Mouse (Mus musculus): Measurements from ENCODE around the gene Ttc9b.
A peak's percentile ranks its signal among the peaks of the same experiment; 100 is the strongest.

Ttc9b gene

DNA sequence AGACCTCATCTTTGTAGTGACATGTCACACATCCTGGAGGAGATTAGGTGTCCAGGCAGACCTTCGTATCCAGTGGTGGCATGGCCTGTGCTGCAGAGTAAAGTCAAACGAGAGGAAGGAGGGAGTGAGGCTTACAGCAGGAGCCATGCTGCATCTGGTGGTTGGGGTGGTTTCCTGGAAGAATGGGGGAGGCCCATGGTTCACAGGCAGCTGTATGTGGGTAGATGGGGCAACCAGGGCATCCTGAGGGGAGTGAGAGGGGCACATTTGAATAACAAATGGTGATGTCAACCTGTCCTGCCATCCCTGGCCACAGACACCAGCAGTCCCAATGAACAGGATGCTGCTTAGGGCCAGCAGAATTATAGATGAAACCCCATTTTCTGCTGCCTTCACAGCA lies 44.0 kb upstream of the Ttc9b start:
- Histone ChIP-seq H3K4me1 (replicated peaks; ENCODE audit: low read depth, low read length) (peaks cover 54% of the 10 kb centered on the region), H3K36me3 (ENCODE audit: insufficient read depth, low read length) (peaks cover 81% of the 10 kb centered on the region), H3K9me3 (ENCODE audit: low read length) (no peaks in the 10 kb centered on the region), H3K4me3 (replicated peaks; ENCODE audit: low read length) (no peak overlapping the region), H3K27me3 (ENCODE audit: insufficient read depth, low read length) (no peaks in the 10 kb centered on the region)
- TF ChIP-seq POU5F1 (IDR thresholded peaks at IDR 0.05; ENCODE audit: borderline replicate concordance, low read length) = no peak
- TF ChIP-seq CTCF (conservative IDR thresholded peaks at IDR 0.05; ENCODE audit: low read length) = no peak
- no peak for TF ChIP-seq NANOG (IDR thresholded peaks at IDR 0.05; ENCODE audit: borderline replicate concordance, low read length)

GRCm38 (mm10) chr7:27610370-27610769 lies 43.3 kb upstream of the Ttc9b start:
- H3K4me1 ChIP-seq (replicated peaks; ENCODE audit: low read depth, low read length) = peaks cover 47% of the 10 kb centered on the region
- TF ChIP-seq POU5F1 (IDR thresholded peaks at IDR 0.05; ENCODE audit: borderline replicate concordance, low read length) (no peak), CTCF (conservative IDR thresholded peaks at IDR 0.05; ENCODE audit: low read length) (no peak), NANOG (IDR thresholded peaks at IDR 0.05; ENCODE audit: borderline replicate concordance, low read length) (no peak)
- peaks cover 80% of the 10 kb centered on the region for H3K36me3 ChIP-seq (ENCODE audit: insufficient read depth, low read length)
- H3K27me3 ChIP-seq (ENCODE audit: insufficient read depth, low read length) = no peaks in the 10 kb centered on the region
- H3K4me3 ChIP-seq (replicated peaks; ENCODE audit: low read length) = no peak overlapping the region
- no peaks in the 10 kb centered on the region for H3K9me3 ChIP-seq (ENCODE audit: low read length)

DNA sequence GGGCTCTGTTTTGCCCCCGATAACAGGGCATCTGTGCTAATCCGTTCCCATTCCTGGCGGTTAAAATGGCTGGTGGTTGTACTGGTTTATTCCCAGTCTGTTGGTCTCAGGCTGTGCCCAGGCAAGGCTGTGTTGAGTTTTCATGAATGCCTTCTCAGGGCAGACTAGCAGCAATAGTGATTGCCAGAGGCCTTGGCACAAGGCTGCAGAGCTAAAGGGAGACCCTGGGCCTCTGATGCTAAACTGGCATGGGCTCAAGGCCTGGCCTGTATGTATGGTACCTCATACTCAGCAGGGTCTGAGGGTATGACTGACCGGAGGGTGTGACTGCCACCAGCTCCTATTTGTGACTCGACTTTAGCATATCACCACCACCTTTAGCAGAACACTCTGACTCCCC lies 42.8 kb upstream of the Ttc9b start:
- H3K9me3 ChIP-seq (ENCODE audit: low read length) = no peaks in the 10 kb centered on the region
- H3K36me3 ChIP-seq (ENCODE audit: insufficient read depth, low read length) = peaks cover 79% of the 10 kb centered on the region
- H3K4me1 ChIP-seq (replicated peaks; ENCODE audit: low read depth, low read length) = peaks cover 42% of the 10 kb centered on the region
- no peaks in the 10 kb centered on the region for H3K27me3 ChIP-seq (ENCODE audit: insufficient read depth, low read length)
- H3K4me3 ChIP-seq (replicated peaks; ENCODE audit: low read length) = no peak overlapping the region
- no peak for TF ChIP-seq POU5F1 (IDR thresholded peaks at IDR 0.05; ENCODE audit: borderline replicate concordance, low read length)
- TF ChIP-seq CTCF (conservative IDR thresholded peaks at IDR 0.05; ENCODE audit: low read length) = no peak
- no peak for TF ChIP-seq NANOG (IDR thresholded peaks at IDR 0.05; ENCODE audit: borderline replicate concordance, low read length)

DNA sequence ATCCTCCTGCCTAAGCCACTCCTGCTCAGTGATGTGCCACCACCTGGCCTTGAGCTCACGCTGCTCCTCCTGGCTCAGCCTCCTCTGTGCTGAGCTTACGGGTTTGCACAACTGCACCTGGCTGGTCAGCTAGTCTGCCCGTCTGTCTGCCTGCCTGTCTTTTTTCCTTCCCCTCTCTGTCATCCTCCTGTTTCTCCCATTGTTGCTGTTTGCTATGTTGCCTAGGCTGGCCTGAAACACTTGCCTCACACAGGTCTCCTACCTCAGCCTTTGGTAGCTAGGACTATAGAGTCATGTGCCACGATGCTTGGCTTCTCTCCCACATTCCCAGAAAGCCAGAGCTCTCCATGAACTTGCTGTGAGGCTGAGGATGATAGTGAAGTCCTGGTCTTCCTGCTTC lies 40.8 kb upstream of the Ttc9b start:
- H3K9me3 ChIP-seq (ENCODE audit: low read length) = no peaks in the 10 kb centered on the region
- no peak for TF ChIP-seq POU5F1 (IDR thresholded peaks at IDR 0.05; ENCODE audit: borderline replicate concordance, low read length)
- TF ChIP-seq CTCF (conservative IDR thresholded peaks at IDR 0.05; ENCODE audit: low read length) = no peak
- no peak for TF ChIP-seq NANOG (IDR thresholded peaks at IDR 0.05; ENCODE audit: borderline replicate concordance, low read length)
- H3K4me3 ChIP-seq (replicated peaks; ENCODE audit: low read length) = no peak overlapping the region
- no peaks in the 10 kb centered on the region for H3K27me3 ChIP-seq (ENCODE audit: insufficient read depth, low read length)
- peaks cover 22% of the 10 kb centered on the region for H3K4me1 ChIP-seq (replicated peaks; ENCODE audit: low read depth, low read length)
- H3K36me3 ChIP-seq (ENCODE audit: insufficient read depth, low read length) = peaks cover 86% of the 10 kb centered on the region

DNA sequence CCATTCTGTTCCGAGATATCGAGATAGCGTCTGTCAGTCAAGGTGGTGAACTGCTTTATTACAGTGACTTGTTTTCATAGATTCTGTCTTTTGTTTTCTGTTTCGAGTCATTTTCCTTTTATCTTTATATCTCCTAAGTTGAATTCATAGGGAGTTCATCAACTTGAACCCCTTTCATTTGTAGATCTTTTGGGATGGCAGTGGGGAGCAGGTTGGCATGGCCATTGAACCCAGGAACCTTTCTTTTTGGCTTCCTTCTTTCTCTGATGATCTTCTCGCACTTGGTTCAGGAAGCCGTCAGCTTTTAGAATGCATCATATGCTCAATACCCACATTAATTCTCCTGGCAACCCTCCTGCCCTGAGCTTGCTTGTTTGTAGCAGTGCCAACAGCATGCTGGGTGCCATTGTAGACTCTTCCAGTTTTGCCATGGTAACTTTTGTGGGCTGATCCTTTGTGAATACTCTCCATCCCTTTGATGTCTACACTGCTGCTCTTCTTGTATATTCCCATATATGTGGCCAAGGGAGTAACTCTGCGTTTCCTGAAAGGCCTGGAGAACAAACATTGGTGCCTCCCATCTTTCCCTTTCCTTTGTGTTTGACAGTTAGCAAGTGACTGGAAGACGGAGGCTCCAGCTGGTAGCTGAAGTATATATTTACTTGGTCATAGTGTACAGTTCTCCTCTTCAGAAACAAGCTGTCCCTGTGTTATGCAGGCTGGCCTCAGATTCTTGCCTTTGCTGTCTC lies 39.8 kb upstream of the Ttc9b start:
- no peaks in the 10 kb centered on the region for H3K27me3 ChIP-seq (ENCODE audit: insufficient read depth, low read length)
- peaks cover 18% of the 10 kb centered on the region for H3K4me1 ChIP-seq (replicated peaks; ENCODE audit: low read depth, low read length)
- H3K36me3 ChIP-seq (ENCODE audit: insufficient read depth, low read length) = peaks cover 85% of the 10 kb centered on the region
- no peaks in the 10 kb centered on the region for H3K9me3 ChIP-seq (ENCODE audit: low read length)
- TF ChIP-seq NANOG (IDR thresholded peaks at IDR 0.05; ENCODE audit: borderline replicate concordance, low read length) (no peak), POU5F1 (IDR thresholded peaks at IDR 0.05; ENCODE audit: borderline replicate concordance, low read length) (no peak), CTCF (conservative IDR thresholded peaks at IDR 0.05; ENCODE audit: low read length) (no peak)
- no peak overlapping the region for H3K4me3 ChIP-seq (replicated peaks; ENCODE audit: low read length)

- TF ChIP-seq NANOG (IDR thresholded peaks at IDR 0.05; ENCODE audit: borderline replicate concordance, low read length) (no peak), POU5F1 (IDR thresholded peaks at IDR 0.05; ENCODE audit: borderline replicate concordance, low read length) (no peak), CTCF (conservative IDR thresholded peaks at IDR 0.05; ENCODE audit: low read length) (no peak)
- H3K9me3 ChIP-seq (ENCODE audit: low read length) = no peaks in the 10 kb centered on the region
- peak overlapping the region; percentile 39; the same call in 1 of the 2 replicates for H3K4me3 ChIP-seq (replicated peaks; ENCODE audit: low read length)
- peaks cover 83% of the 10 kb centered on the region for H3K36me3 ChIP-seq (ENCODE audit: insufficient read depth, low read length)
- H3K4me1 ChIP-seq (replicated peaks; ENCODE audit: low read depth, low read length) = peaks cover 66% of the 10 kb centered on the region
- H3K27me3 ChIP-seq (ENCODE audit: insufficient read depth, low read length) = no peaks in the 10 kb centered on the region
Measured at GRCm38 (mm10) chr7:27621028-27621427, 32.7 kb upstream of the Ttc9b start.

GRCm38 (mm10) chr7:27622234-27622633 lies 31.5 kb upstream of the Ttc9b start:
- Histone ChIP-seq H3K4me1 (replicated peaks; ENCODE audit: low read depth, low read length) (peaks cover 78% of the 10 kb centered on the region), H3K9me3 (ENCODE audit: low read length) (no peaks in the 10 kb centered on the region), H3K27me3 (ENCODE audit: insufficient read depth, low read length) (no peaks in the 10 kb centered on the region), H3K4me3 (replicated peaks; ENCODE audit: low read length) (peak overlapping the region; percentile 35; the same call in 1 of the 2 replicates), H3K36me3 (ENCODE audit: insufficient read depth, low read length) (peaks cover 82% of the 10 kb centered on the region)
- TF ChIP-seq CTCF (conservative IDR thresholded peaks at IDR 0.05; ENCODE audit: low read length) (no peak), NANOG (IDR thresholded peaks at IDR 0.05; ENCODE audit: borderline replicate concordance, low read length) (peak; percentile 91)

DNA sequence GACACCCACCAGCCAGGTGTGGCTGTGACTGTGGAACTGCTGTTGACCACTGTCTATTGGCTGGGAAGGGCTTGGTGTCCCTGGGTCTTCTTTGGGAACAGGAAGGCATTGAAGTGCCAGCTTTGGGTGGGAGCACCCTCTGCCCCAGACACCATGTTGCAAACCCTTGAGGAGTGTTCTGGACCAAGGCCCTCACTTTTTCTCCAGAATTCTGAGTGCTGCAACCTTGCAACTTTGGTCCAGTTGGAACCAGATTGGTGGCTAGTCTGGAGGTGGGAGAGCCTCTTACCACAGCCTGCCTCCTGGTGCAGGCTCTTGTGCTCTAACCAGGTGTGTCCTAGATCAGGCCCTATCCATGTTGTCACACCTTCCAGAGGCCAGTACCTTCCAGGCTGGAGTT lies 28.7 kb upstream of the Ttc9b start:
- peaks cover 83% of the 10 kb centered on the region for H3K36me3 ChIP-seq (ENCODE audit: insufficient read depth, low read length)
- TF ChIP-seq NANOG (IDR thresholded peaks at IDR 0.05; ENCODE audit: borderline replicate concordance, low read length) (no peak), POU5F1 (IDR thresholded peaks at IDR 0.05; ENCODE audit: borderline replicate concordance, low read length) (no peak), CTCF (conservative IDR thresholded peaks at IDR 0.05; ENCODE audit: low read length) (no peak)
- H3K9me3 ChIP-seq (ENCODE audit: low read length) = no peaks in the 10 kb centered on the region
- H3K4me3 ChIP-seq (replicated peaks; ENCODE audit: low read length) = no peak overlapping the region
- peaks cover 93% of the 10 kb centered on the region for H3K4me1 ChIP-seq (replicated peaks; ENCODE audit: low read depth, low read length)
- no peaks in the 10 kb centered on the region for H3K27me3 ChIP-seq (ENCODE audit: insufficient read depth, low read length)

DNA sequence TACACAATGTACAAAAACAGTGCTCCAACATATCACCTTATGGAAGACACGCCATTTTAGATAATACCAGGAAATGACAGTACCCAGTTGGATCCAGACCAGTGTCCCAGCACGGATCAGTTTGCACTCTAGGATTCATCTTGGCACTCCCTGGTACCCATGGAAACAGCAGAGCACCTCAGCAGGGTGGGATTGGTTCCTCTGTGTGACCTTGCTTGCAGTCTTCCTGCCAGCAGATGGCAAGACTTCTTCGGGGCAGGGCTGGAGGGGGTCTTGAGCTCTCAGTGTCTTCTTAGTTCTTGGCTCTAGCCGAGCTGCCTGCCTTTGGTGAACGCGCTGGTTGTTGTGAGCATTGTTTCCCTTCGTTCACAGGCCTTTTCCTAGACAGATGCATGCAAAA lies 26.0 kb upstream of the Ttc9b start:
- no peaks in the 10 kb centered on the region for H3K9me3 ChIP-seq (ENCODE audit: low read length)
- H3K4me1 ChIP-seq (replicated peaks; ENCODE audit: low read depth, low read length) = peaks cover 69% of the 10 kb centered on the region
- H3K4me3 ChIP-seq (replicated peaks; ENCODE audit: low read length) = no peak overlapping the region
- H3K27me3 ChIP-seq (ENCODE audit: insufficient read depth, low read length) = no peaks in the 10 kb centered on the region
- TF ChIP-seq NANOG (IDR thresholded peaks at IDR 0.05; ENCODE audit: borderline replicate concordance, low read length) (no peak), CTCF (conservative IDR thresholded peaks at IDR 0.05; ENCODE audit: low read length) (no peak), POU5F1 (IDR thresholded peaks at IDR 0.05; ENCODE audit: borderline replicate concordance, low read length) (no peak)
- H3K36me3 ChIP-seq (ENCODE audit: insufficient read depth, low read length) = peaks cover 86% of the 10 kb centered on the region

All from E14TG2a.4 (cell line).